Mouse (Mus musculus): Measurements from ENCODE around the gene Dbndd2. TPM values are rescaled to one million over a fixed set of nuclear protein-coding genes. Genes with fewer than 3 reads are reported as not detected.

The Dbndd2 gene
- polyA plus RNA-seq, 1 experiment from 2014 or later = 15.3 TPM

GRCm38 (mm10) chr2:164453887-164454500 is 31.9 kb upstream of the Dbndd2 start:
- DNase-seq (ENCODE audit: low spot score) = no peak

DNA sequence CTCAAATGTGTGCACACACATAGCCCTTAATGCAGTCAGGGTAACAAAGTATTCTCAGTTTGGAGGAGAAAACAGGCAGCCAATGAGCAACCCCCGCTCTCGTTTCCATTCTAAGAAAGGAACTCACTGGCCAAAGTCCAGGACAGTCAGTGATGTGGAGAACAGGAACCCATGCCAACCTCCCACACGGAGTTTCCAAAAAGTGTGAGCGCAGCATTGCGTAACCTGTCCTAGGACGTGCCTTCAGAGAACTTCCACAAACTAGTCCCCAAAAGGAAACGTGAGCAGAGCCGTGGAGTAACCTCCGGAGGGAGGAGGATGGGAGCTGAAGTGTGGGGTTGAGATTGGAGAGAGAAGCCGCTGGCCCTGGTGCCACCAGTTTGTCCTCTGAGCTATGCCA is 31.1 kb upstream of the Dbndd2 start:
- DNase-seq (ENCODE audit: low spot score) = no peak

- DNase-seq (ENCODE audit: low spot score) = no peak
Observed at GRCm38 (mm10) chr2:164455421-164456190, 30.3 kb upstream of the Dbndd2 start.

GRCm38 (mm10) chr2:164456413-164456812 is 29.5 kb upstream of the Dbndd2 start:
- no peak for DNase-seq (ENCODE audit: low spot score)

GRCm38 (mm10) chr2:164456864-164457300 is 29.0 kb upstream of the Dbndd2 start, which contains the start of gene Sys1:
Gene Sys1, plus strand, starts transcription at chr2:164456964.
- no peak for DNase-seq (ENCODE audit: low spot score)

DNA sequence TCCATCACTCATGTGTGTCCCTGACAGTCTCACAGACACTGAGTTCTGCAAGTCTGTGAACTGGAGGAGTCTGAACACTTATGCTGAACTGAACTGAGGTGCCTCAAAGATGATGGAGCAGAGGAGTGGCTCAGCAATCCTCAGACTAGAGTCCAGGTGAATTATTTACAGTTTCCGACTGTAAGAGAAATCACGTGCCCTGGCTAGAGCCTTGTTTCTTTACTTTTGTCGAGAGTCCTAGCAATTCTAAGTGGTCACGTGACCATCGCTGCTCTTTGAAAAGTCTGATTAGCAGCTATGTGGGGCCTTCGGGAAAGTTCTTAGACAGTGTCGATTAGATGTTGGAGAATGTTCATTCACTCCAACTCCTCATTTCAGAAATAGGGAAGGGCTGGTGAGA is 28.0 kb upstream of the Dbndd2 start:
- no peak for DNase-seq (ENCODE audit: low spot score)

- DNase-seq (ENCODE audit: low spot score) = no peak
Observed at GRCm38 (mm10) chr2:164458535-164458934, 27.4 kb upstream of the Dbndd2 start.

DNA sequence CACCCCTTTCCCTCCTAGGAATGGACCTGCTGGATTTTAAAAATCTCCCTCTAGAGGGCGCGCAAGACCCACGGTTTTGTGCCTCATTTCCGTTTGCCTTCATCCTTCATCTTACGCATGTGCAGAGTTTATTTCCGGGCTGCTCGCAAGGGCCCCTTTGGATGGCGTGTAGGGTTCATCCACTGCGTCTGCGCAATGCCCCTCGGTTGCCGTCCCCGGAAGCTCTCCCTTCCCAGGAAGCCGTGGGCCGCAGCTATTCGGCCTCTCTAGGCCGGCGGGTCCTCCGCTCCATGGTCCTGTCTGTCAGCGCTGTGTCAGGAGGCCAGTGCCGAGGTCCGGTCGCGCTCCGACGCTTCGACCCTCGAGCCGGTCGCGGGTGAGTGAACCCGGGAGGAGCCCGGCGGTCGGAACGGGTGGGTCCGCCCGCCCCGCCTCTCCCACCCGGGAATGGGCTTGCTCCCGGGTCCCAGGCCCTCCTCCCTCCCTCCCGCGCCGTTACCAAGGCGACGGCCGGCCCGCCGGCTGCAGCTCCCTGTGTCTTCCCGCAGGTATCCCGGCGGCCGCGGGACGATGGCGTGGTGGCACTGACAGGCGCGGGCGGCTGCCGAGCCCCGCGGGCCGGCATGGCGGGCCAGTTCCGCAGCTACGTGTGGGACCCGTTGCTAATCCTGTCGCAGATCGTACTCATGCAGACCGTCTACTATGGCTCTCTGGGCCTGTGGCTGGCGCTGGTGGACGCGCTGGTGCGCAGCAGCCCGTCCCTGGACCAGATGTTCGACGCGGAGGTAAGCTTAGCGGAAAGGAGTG is 25.0 kb upstream of the Dbndd2 start, which contains the start of gene Gm20458:
Gene Gm20458, plus strand, starts transcription at position 223 of the 807 bp plus-strand sequence.
- peak; percentile 96 for DNase-seq (ENCODE audit: low spot score)

DNA sequence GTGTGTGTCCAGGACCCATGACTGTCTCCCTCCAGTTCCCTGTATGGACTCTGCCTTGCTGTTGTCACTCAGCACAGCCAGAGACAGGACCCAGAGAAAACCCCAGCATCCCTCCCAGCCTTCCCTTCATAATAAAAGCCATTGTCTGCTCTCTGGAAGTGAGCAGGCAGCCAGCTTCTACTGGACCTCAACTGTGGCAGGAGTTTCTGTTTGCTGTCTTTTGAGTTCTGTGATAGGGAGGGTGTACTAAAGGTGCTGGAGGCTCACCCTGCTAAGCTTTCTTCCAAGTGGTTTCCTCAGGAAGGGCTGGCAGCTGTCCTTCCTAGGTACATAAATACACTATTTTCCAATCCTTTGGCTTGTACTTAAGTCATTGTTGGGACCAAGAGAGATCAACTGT is 20.7 kb upstream of the Dbndd2 start:
- no peak for DNase-seq (ENCODE audit: low spot score)

DNA sequence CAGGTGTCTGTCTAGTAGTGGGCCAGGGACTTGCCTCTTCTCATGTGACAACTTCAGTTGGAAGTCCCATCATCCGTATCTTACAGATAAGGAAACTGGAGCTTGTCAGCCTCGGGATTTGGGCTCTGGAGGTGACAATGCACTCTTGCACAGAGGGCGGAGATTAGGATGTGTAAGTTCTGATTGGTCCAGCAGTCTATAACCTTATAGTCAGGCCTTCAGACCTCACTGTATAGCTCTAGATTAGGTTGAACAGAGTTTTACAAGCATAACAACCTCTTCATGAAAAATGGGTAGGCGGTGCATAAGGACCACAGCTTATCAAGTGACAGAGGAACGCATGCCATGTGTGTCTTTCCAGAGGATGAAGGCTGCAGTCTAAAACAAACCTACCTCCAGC is 19.1 kb upstream of the Dbndd2 start:
- DNase-seq (ENCODE audit: low spot score) = no peak

GRCm38 (mm10) chr2:164470254-164470653 is 15.7 kb upstream of the Dbndd2 start:
- DNase-seq (ENCODE audit: low spot score) = peak; percentile 70

DNA sequence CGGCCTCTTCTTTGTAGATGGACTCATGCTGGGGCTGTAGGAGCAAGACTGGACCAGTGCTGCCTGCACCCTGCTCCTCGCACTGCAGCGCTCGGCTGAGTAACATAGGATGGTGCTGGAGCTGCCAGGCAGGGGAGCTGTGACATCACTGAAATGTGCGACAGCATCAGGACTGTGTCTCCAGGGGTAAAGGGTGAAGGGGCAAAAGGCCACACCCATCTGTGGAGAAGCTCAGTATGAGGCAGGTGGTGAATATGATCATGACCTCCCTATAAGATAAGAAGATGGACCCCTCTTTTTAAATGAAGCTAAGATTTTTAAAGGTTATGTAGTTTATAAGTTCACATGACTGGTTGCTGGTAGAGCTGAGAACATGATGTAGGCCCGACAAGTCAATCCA is 12.3 kb upstream of the Dbndd2 start, which contains the start of gene Trp53tg5:
Gene Trp53tg5, minus strand, starts transcription at position 101 of the 400 bp plus-strand sequence.
- no peak for DNase-seq (ENCODE audit: low spot score)

- no peak for DNase-seq (ENCODE audit: low spot score)
Observed at GRCm38 (mm10) chr2:164486258-164487114, 580 bp downstream of the Dbndd2 start.

DNA sequence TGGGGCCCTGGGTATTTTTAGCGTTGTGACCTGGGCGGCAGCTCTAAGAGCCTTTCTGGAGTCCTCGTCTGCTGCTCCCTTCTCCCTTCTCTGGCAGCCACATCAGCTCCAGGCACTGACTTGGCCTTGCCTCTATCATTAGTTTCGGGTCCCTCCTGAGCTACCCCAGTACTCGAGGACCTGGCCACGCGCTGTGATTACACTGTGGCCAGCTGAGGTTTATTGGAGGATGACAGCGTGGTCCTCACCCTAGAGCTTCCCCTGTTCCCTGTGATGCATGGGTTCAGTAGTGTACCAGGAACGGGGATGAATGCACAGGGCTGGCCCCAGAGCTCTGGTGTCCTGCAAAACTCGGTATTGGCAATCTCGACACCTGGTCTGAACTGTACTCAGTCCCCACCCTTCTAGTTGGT is 1.2 kb downstream of the Dbndd2 start:
- no peak for DNase-seq (ENCODE audit: low spot score)

DNA sequence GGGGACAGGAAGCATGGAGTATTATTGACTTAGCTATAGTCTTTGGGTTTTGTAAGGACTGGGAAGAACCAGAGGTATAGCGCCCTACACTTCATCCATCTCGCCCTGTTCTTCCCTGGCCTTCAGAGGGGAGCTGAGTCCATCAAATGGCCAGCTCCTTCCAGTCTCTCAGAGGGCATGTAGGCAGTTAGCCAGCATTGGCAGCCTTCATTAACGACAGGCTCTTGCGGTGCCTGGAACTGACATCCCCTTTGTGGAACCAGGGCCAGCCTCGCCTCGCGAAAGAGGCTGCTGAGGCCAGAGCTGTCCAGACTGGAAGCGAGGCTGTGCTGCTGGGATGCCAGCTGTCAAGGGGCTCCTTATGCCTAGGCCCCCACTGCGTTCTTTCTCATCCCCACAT is 1.9 kb downstream of the Dbndd2 start:
- DNase-seq (ENCODE audit: low spot score) = no peak

- no peak for DNase-seq (ENCODE audit: low spot score)
Observed at GRCm38 (mm10) chr2:164494126-164494525, 8.2 kb downstream of the Dbndd2 start.

DNA sequence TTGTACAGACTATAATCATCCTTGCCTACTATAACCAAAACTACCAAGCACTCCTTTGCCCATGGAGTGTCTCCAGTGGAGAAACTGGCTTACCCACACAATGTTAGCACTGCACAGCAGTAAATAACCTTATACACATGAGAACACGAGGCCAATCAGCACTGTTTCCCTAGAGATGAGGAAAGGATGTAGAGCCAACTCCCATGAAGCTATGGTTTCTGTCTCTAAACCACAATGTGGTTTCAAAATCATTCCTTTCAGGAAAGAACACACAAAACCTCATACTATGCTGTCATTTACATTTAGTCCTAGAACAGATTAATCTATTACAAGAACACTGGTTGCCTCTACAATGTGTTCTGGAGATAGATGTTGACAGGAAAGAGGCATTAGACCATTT is 10.4 kb downstream of the Dbndd2 start:
- no peak for DNase-seq (ENCODE audit: low spot score)

DNA sequence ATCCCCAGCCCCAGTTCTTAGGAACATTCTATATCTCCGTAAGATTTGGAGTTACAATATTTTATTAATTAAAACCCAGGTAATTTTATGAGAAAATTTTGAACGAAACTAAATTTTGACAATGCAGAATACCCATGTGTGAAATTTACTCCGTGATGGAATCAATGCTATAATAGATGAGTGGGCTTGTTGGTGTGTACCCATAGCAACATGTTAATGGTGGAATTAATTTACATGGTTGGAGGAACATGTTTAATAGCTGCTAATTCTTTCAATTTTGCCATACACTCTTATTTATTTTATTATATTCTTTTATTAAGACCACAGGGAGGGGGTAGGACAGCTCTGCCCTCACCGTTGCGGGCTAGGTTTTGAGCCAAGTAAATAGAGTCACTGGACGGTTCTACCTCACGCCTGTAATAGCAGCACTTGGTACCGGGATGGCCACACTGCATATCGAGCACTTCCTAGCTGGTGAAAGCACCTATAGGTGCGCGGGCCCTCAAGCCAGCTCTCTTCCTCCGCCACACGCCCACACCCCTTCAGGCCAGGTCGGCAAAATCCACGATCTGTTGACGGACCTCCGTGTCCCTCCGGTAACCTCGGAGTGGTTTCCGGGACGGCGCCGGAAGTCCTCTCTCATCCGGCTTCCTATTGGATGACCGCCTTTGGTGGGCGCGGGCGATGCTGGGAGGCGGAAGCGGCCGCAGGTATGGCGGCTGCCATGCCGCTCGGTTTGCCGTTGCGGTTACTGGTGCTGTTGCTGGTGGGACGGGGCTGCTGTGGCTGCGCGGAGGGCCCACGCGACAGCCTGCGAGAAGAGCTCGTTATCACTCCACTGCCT is 11.2 kb downstream of the Dbndd2 start, which contains the start of gene Pigt:
Gene Pigt, plus strand, starts transcription at position 674 of the 844 bp plus-strand sequence.
- DNase-seq (ENCODE audit: low spot score) = peak; percentile 87

DNA sequence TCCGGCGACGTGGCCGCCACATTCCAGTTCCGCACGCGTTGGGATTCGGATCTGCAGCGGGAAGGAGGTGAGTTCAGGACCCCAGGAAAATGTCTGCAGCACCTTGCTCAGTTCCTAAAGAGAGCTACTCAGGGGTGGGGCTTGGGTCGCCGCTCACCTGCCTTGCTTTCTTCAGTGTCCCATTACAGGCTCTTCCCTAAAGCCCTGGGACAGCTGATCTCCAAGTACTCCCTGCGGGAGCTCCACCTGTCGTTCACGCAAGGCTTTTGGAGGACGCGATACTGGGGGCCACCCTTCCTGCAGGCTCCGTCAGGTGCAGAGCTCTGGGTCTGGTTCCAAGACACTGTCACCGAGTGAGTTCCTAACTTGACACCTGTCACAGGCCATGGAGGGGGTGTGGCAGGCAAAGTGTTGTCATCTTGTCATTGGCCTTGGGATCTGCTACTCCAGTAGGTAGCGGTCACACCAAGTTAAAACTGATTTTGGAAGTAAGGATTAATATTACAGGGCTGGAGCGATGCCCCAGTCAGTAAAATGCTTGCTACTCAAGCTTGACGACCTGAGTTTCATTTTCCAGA is 11.9 kb downstream of the Dbndd2 start:
- DNase-seq (ENCODE audit: low spot score) = peak; percentile 28

Data from thymus, postnatal 0 days (tissue).